Mouse (Mus musculus): ENCODE data around the gene Gm16181. TPM values are rescaled to one million over a fixed set of nuclear protein-coding genes. Genes with fewer than 3 reads are reported as not detected.

The Gm16181 gene
- total and polyA plus RNA-seq, 2 experiments from 2014 or later = 0.40 TPM; not detected in 1

- H3K36me3 ChIP-seq (ENCODE audit: insufficient read depth, low read length) = no peaks in the 10 kb centered on the region
- no peaks in the 10 kb centered on the region for H3K4me1 ChIP-seq (ENCODE audit: insufficient read depth, low read length)
- no peak for DNase-seq (ENCODE audit: low spot score)
- no peak within 1 kb of the TSS for H3K27ac ChIP-seq
- no peak within 1 kb of the TSS for H3K4me2 ChIP-seq (ENCODE audit: low read depth, low read length)
- WGBS = 41% methylated on average over 13 of the region's 13 CpGs
- no peak within 1 kb of the TSS for H3K4me3 ChIP-seq (ENCODE audit: low read length)
- ATAC-seq = no peak
- H3K27me3 ChIP-seq (ENCODE audit: insufficient read depth, low read length) = peaks cover 8% of the 10 kb centered on the region; the same call in 1 of the 2 replicates
- TF ChIP-seq CTCF (IDR thresholded peaks at IDR 0.05; ENCODE audit: low read depth) = no peak
- H3K9ac ChIP-seq (replicated peaks; ENCODE audit: low read length) = no peak within 1 kb of the TSS
- H3K9me3 ChIP-seq (ENCODE audit: low read length) = no peaks in the 10 kb centered on the region
Observed at GRCm38 (mm10) chr17:35201787-35202186, 18.8 kb upstream of the Gm16181 start, which contains the start of gene Tnf. TSS of gene Tnf (minus strand) at chr17:35202007.

DNA sequence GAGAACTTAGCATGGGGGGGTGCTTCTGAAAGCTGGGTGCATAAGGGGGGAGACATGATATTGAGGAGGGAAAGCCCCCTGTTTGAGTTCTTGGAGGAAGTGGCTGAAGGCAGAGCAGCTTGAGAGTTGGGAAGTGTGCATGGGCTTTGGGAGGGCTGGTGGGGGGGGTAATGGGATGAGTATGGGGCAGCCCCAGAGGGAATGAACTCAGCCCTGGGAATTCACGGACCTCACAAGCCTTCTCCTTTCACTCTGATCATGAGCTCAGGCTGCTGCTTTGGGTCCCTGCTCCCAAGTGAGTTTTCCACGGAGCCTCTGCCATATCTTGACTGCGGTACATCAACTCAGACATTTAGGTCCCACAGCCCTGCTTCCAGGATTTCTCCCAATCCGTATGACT is 18.2 kb upstream of the Gm16181 start:
- Histone ChIP-seq H3K4me2 (ENCODE audit: low read depth, low read length) (no peak overlapping the region), H3K4me1 (ENCODE audit: insufficient read depth, low read length) (no peaks in the 10 kb centered on the region), H3K36me3 (ENCODE audit: insufficient read depth, low read length) (no peaks in the 10 kb centered on the region), H3K27me3 (ENCODE audit: insufficient read depth, low read length) (peaks cover 8% of the 10 kb centered on the region; the same call in 1 of the 2 replicates), H3K4me3 (ENCODE audit: low read length) (no peak overlapping the region), H3K27ac (no peak overlapping the region), H3K9me3 (ENCODE audit: low read length) (no peaks in the 10 kb centered on the region), H3K9ac (replicated peaks; ENCODE audit: low read length) (no peak overlapping the region)
- no peak for DNase-seq (ENCODE audit: low spot score)
- ATAC-seq = no peak
- WGBS = 80% methylated on average over 4 of the region's 4 CpGs
- no peak for TF ChIP-seq CTCF (IDR thresholded peaks at IDR 0.05; ENCODE audit: low read depth)

- H3K9me3 ChIP-seq (ENCODE audit: low read length) = no peaks in the 10 kb centered on the region
- no peak for TF ChIP-seq CTCF (IDR thresholded peaks at IDR 0.05; ENCODE audit: low read depth)
- 36% methylated on average over 20 of the region's 20 CpGs for WGBS
- H3K4me3 ChIP-seq (ENCODE audit: low read length) = no peak within 1 kb of the TSS
- no peaks in the 10 kb centered on the region for H3K36me3 ChIP-seq (ENCODE audit: insufficient read depth, low read length)
- no peak within 1 kb of the TSS for H3K4me2 ChIP-seq (ENCODE audit: low read depth, low read length)
- no peak within 1 kb of the TSS for H3K9ac ChIP-seq (replicated peaks; ENCODE audit: low read length)
- ATAC-seq (no peak), DNase-seq (ENCODE audit: low spot score) (no peak)
- no peak within 1 kb of the TSS for H3K27ac ChIP-seq
- no peaks in the 10 kb centered on the region for H3K4me1 ChIP-seq (ENCODE audit: insufficient read depth, low read length)
- peaks cover 8% of the 10 kb centered on the region; the same call in 1 of the 2 replicates for H3K27me3 ChIP-seq (ENCODE audit: insufficient read depth, low read length)
Observed at GRCm38 (mm10) chr17:35204494-35205379, 15.9 kb upstream of the Gm16181 start, which contains the start of gene Lta. TSS of gene Lta (minus strand) at chr17:35205351.

DNA sequence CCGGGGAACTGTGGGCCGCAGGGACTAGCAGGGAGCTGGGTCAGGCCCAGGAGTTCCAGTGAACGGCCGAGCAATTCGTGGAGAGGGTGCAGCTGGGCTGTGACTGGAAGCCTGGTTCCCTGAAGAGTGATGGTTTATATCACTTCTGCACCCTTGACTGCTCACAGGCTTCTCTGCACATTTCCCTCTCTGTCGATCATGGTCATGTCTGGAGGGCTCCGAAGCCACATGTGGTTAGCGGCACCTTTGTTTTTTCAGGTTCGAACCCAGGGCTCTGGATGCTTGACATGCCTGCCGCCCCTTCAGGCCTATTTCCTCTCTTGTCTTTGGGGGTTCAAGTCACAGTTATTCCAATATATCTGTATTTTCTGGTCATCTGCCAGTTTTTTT is 15.3 kb upstream of the Gm16181 start:
- ATAC-seq (no peak), DNase-seq (ENCODE audit: low spot score) (no peak)
- no peak overlapping the region for H3K27ac ChIP-seq
- no peaks in the 10 kb centered on the region for H3K36me3 ChIP-seq (ENCODE audit: insufficient read depth, low read length)
- H3K4me1 ChIP-seq (ENCODE audit: insufficient read depth, low read length) = no peaks in the 10 kb centered on the region
- H3K4me2 ChIP-seq (ENCODE audit: low read depth, low read length) = no peak overlapping the region
- WGBS = 59% methylated on average over 10 of the region's 10 CpGs
- TF ChIP-seq CTCF (IDR thresholded peaks at IDR 0.05; ENCODE audit: low read depth) = no peak
- no peaks in the 10 kb centered on the region for H3K9me3 ChIP-seq (ENCODE audit: low read length)
- peaks cover 8% of the 10 kb centered on the region; the same call in 1 of the 2 replicates for H3K27me3 ChIP-seq (ENCODE audit: insufficient read depth, low read length)
- no peak overlapping the region for H3K9ac ChIP-seq (replicated peaks; ENCODE audit: low read length)
- no peak overlapping the region for H3K4me3 ChIP-seq (ENCODE audit: low read length)

GRCm38 (mm10) chr17:35209785-35210535 is 10.7 kb upstream of the Gm16181 start:
- Histone ChIP-seq H3K4me1 (ENCODE audit: insufficient read depth, low read length) (no peaks in the 10 kb centered on the region), H3K9ac (replicated peaks; ENCODE audit: low read length) (no peak overlapping the region), H3K4me2 (ENCODE audit: low read depth, low read length) (no peak overlapping the region), H3K4me3 (ENCODE audit: low read length) (no peak overlapping the region), H3K36me3 (ENCODE audit: insufficient read depth, low read length) (no peaks in the 10 kb centered on the region), H3K9me3 (ENCODE audit: low read length) (no peaks in the 10 kb centered on the region), H3K27ac (no peak overlapping the region), H3K27me3 (ENCODE audit: insufficient read depth, low read length) (no peaks in the 10 kb centered on the region)
- ATAC-seq (no peak), DNase-seq (ENCODE audit: low spot score) (no peak)
- TF ChIP-seq CTCF (IDR thresholded peaks at IDR 0.05; ENCODE audit: low read depth) = no peak
- WGBS = 71% methylated on average over 12 of the region's 12 CpGs

GRCm38 (mm10) chr17:35210593-35210992 is 10.0 kb upstream of the Gm16181 start:
- no peak overlapping the region for H3K4me3 ChIP-seq (ENCODE audit: low read length)
- WGBS = 81% methylated on average over 3 of the region's 3 CpGs
- H3K36me3 ChIP-seq (ENCODE audit: insufficient read depth, low read length) = no peaks in the 10 kb centered on the region
- no peak overlapping the region for H3K9ac ChIP-seq (replicated peaks; ENCODE audit: low read length)
- no peaks in the 10 kb centered on the region for H3K4me1 ChIP-seq (ENCODE audit: insufficient read depth, low read length)
- no peaks in the 10 kb centered on the region for H3K9me3 ChIP-seq (ENCODE audit: low read length)
- no peak for ATAC-seq
- TF ChIP-seq CTCF (IDR thresholded peaks at IDR 0.05; ENCODE audit: low read depth) = no peak
- H3K27ac ChIP-seq = no peak overlapping the region
- no peak for DNase-seq (ENCODE audit: low spot score)
- no peaks in the 10 kb centered on the region for H3K27me3 ChIP-seq (ENCODE audit: insufficient read depth, low read length)
- H3K4me2 ChIP-seq (ENCODE audit: low read depth, low read length) = no peak overlapping the region
